25 mouse cellular contexts compared by ENCODE assay signal in the genomic region with DNA sequence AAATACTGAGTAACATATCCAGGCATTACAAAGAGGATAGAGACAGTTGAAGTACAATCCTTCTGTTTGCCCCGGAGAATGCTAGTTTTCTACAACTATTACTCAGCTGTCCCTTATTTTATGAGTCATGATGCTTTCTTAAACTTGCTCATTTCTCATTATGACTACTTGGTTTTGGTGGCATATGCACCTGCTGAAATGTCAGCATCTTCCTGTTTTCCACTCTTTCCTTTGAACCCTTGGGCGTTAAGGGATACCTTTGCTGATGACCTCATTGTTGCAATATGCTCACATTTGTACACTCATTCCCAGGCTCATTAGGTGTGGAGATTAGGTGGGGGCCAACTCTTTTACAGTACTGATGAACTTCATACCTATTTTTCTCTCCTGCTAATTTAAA. TPM values are rescaled to one million over a fixed set of nuclear protein-coding genes. Genes with fewer than 3 reads are reported as not detected.
"Had no signal": no experiment of that assay in that cellular context is flagged by ENCODE, and none has a peak within 500 bp of the region (broad histone marks: within the 10 kb centered on the region; RNA-seq: fewer than 3 reads in every experiment).

No protein-coding gene starts in this region.

- H3K36me3 ChIP-seq: liver, embryonic 15.5 days; midbrain, embryonic 10.5 days; midbrain, embryonic 13.5 days; neural tube, embryonic 13.5 days; neural tube, embryonic 15.5 days; stomach, embryonic 15.5 days had no signal

- H3K4me1 ChIP-seq: liver, embryonic 15.5 days; midbrain, embryonic 10.5 days; midbrain, embryonic 13.5 days; neural tube, embryonic 13.5 days; neural tube, embryonic 15.5 days; stomach, embryonic 15.5 days had no signal

- DNase-seq: lung, adult 18-20 months; lung, embryonic 14.5 days; lung, postnatal 10 days; lung, postnatal 4 days; retina, postnatal 1 day; right cerebral cortex, adult 18-20 months; thymus, adult 2 months; thymus, postnatal 25 days; thymus, postnatal 4 days had no signal

- H3K4me3 ChIP-seq: liver, embryonic 15.5 days; midbrain, embryonic 10.5 days; midbrain, embryonic 13.5 days; myocyte; neural tube, embryonic 13.5 days; neural tube, embryonic 15.5 days; stomach, embryonic 15.5 days had no signal

- H3K9ac ChIP-seq: liver, embryonic 15.5 days; lung, embryonic 14.5 days; midbrain, embryonic 13.5 days; neural tube, embryonic 13.5 days; neural tube, embryonic 15.5 days; stomach, embryonic 15.5 days had no signal

- H3K4me2 ChIP-seq: lung, embryonic 14.5 days; midbrain, embryonic 13.5 days; neural tube, embryonic 13.5 days; neural tube, embryonic 15.5 days; stomach, embryonic 15.5 days had no signal

- H3K9me3 ChIP-seq: liver, embryonic 15.5 days; midbrain, embryonic 10.5 days; midbrain, embryonic 13.5 days; neural tube, embryonic 13.5 days; neural tube, embryonic 15.5 days; stomach, embryonic 15.5 days had no signal

- H3K27ac ChIP-seq: liver, embryonic 15.5 days; midbrain, embryonic 10.5 days; midbrain, embryonic 13.5 days; neural tube, embryonic 13.5 days; neural tube, embryonic 15.5 days; stomach, embryonic 15.5 days; stomach, postnatal 0 days had no signal

- ATAC-seq: midbrain, embryonic 13.5 days; midbrain, embryonic 16.5 days had no signal

- H3K27me3 ChIP-seq: liver, embryonic 15.5 days; midbrain, embryonic 13.5 days; neural tube, embryonic 13.5 days; neural tube, embryonic 15.5 days; stomach, embryonic 15.5 days had no signal

RNA-seq across cellular contexts. Expression of a gene that starts 0.6 kb away (rescaled TPM):
- total RNA-seq: megakaryocyte, adult 5-6 weeks; megakaryocyte-erythroid progenitor cell, adult 5-6 weeks had no signal
- polyA plus RNA-seq: lung, embryonic 14.5 days; midbrain, embryonic 10.5 days; midbrain, embryonic 13.5 days; midbrain, embryonic 16.5 days; neural tube, embryonic 11.5 days; neural tube, embryonic 13.5 days; neural tube, embryonic 15.5 days; spleen, adult 2 months; testis, adult 2 months; thymus, adult 2 months; urinary bladder, adult 2 months had no signal

RNA-seq across cellular contexts. Expression of a gene that starts 54.8 kb away (rescaled TPM):
- total RNA-seq: megakaryocyte, adult 5-6 weeks; megakaryocyte-erythroid progenitor cell, adult 5-6 weeks had no signal
- polyA plus RNA-seq: liver, embryonic 15.5 days; lung, embryonic 14.5 days; lung, embryonic 16.5 days; midbrain, embryonic 10.5 days; midbrain, embryonic 13.5 days; midbrain, embryonic 16.5 days; myocyte; neural tube, embryonic 11.5 days; neural tube, embryonic 13.5 days; neural tube, embryonic 15.5 days; spleen, adult 2 months; stomach, embryonic 15.5 days; stomach, postnatal 0 days; thymus, adult 2 months; urinary bladder, adult 2 months had no signal
